Mouse (Mus musculus): ENCODE measurements around the gene Mia2.

- no peak for TF ChIP-seq CTCF (IDR thresholded peaks at IDR 0.05; ENCODE audit: insufficient read depth, low read length)
- no peak for TF ChIP-seq POLR2A (IDR thresholded peaks at IDR 0.05; ENCODE audit: borderline replicate concordance, extremely low read depth, low read depth, low read length)
Measured at GRCm38 (mm10) chr12:59238434-59238833, 142.8 kb downstream of the Mia2 start.
